Mouse (Mus musculus) heart, adult 2 months (tissue): ENCODE results near the gene Slc27a5. TPM values are rescaled to one million over a fixed set of nuclear protein-coding genes. Genes with fewer than 3 reads are reported as not detected.
A peak's percentile ranks its signal among the peaks of the same experiment; 100 is the strongest.

Source experiments
- DNase-seq, 2 experiments: peaks; one replicate each; pipeline ENCODE4 v3.0.0; 2021
- H3K27ac ChIP-seq: fragments of 200-600 bp; 2 replicates; pipeline ENCODE4 v1.8.1; 2022
- H3K27me3 ChIP-seq: fragments of 200-500 bp; 2 replicates; pipeline ENCODE4 v1.6.1; 2012; ENCODE audit warnings: mild to moderate bottlenecking, low read length, inconsistent platforms, mixed read lengths; ENCODE audit not compliant: control insufficient read depth, insufficient read depth
- H3K36me3 ChIP-seq: fragments of 200-500 bp; 2 replicates; pipeline ENCODE4 v1.6.1; 2012; ENCODE audit warnings: low read length, inconsistent platforms; ENCODE audit not compliant: control insufficient read depth, insufficient read depth
- H3K4me1 ChIP-seq: fragments of 200-500 bp; 2 replicates; pipeline ENCODE4 v1.6.1; 2011; ENCODE audit warnings: low read length; ENCODE audit not compliant: control insufficient read depth, insufficient read depth
- H3K4me3 ChIP-seq: fragments of 200-600 bp; 2 replicates; pipeline ENCODE4 v1.8.1; 2022
- H3K79me2 ChIP-seq: fragments of 200-500 bp; replicated peaks from 2 replicates; pipeline ENCODE4 v1.6.1; 2012; ENCODE audit warnings: mild to moderate bottlenecking, inconsistent platforms, low read length, moderate library complexity, mixed read lengths; ENCODE audit not compliant: control insufficient read depth, insufficient read depth
- H3K9ac ChIP-seq: fragments of 200-500 bp; 2 replicates; pipeline ENCODE4 v1.6.1; 2012; ENCODE audit warnings: low read depth, mild to moderate bottlenecking, control low read depth, inconsistent platforms, low read length, mixed read lengths
- CTCF ChIP-seq: fragments of 200-600 bp; IDR thresholded peaks from 2 replicates; pipeline ENCODE4 v1.8.1; 2022; ENCODE audit warnings: antibody characterized with exemption, mild to moderate bottlenecking, moderate library complexity
- EP300 ChIP-seq: fragments of 200-500 bp; IDR thresholded peaks from 2 replicates; pipeline ENCODE4 v1.6.1; 2011; ENCODE audit warnings: low read depth, low read length, control low read depth; ENCODE audit not compliant: insufficient read depth
- POLR2A ChIP-seq: fragments of 200-500 bp; IDR thresholded peaks from 2 replicates; pipeline ENCODE4 v1.6.1; 2011; ENCODE audit warnings: mild to moderate bottlenecking, low read depth, low read length, control low read depth; ENCODE audit not compliant: insufficient read depth
- WGBS: fragments of 180-500 bp; shearing (Covaris S2); methylation state at CpG from one replicate; pipeline ENCODE4 v1.1.7; 2018; 5-methylcytosine and 5-hydroxymethylcytosine counted together
- intact Hi-C: fragments of 180-260 bp; cut with DNase I; formaldehyde crosslinking; loops from one replicate; pipeline ENCODE4 v1.15.1; 2025
- polyA plus RNA-seq: library from polyadenylated mRNA; depleted of rRNA; stranded (reverse); fragments of >200 nt; gene quantifications from 2 replicates; pipeline ENCODE4 v1.2.3, GENCODE M21; 2012
- total RNA-seq, 2 experiments: library from RNA; stranded (reverse); gene quantifications; 2 replicates each; pipeline ENCODE4 v1.2.3; 2021

Gene Slc27a5
- total and polyA plus RNA-seq, 3 experiments, result 0.59 TPM; not detected in 2

DNA sequence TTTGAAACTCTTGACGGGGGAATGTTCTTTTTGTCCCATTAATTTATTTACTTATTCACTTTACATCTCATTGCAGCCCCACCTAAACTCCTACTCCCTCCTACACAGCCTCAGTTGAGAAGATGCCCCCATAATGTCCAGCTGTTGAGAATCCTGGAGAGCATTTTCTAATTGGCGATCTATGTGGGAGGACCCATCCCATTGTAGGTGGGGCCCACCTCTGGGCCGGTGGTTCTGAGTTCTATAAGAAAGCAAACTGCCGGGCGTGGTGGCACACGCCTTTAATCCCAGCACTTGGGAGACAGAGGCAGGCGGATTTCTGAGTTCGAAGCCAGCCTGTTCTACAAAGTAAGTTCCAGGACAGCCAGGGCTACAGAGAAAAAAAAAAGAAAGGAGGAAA is 11.1 kb downstream of the Slc27a5 start:
- no peak overlapping the region for H3K9ac ChIP-seq
- H3K4me3 ChIP-seq, result no peak overlapping the region
- no peaks in the 10 kb centered on the region for H3K79me2 ChIP-seq
- intact Hi-C loops, result no loop called here
- WGBS, result 77% methylated on average over 8 of the region's 8 CpGs
- no peak for TF ChIP-seq EP300
- TF ChIP-seq CTCF, result no peak
- no peak for TF ChIP-seq POLR2A
- H3K27me3 ChIP-seq, result no peaks in the 10 kb centered on the region
- no peaks in the 10 kb centered on the region for H3K36me3 ChIP-seq
- H3K4me1 ChIP-seq, result no peaks in the 10 kb centered on the region
- H3K27ac ChIP-seq, result no peak overlapping the region
- DNase-seq, result no peak

DNA sequence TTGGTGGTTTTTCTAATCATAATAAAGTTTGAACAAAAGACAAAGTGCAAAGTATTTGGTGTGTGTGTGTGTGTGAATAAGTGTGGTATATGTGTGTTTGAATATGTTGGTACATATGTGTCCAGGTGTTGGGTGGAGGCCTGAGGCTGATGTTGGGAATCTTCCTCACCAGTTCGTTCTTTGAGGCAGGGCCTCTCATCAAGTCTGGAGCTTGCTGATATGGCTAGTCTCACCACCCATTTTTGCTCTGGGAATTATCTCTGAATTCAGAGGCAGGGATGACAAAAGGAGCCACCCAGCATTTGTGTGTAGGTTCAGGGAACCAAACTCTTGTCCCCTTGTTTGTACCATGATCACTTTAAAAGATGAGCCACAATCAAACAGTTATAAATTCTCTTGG is 12.3 kb downstream of the Slc27a5 start:
- Histone ChIP-seq H3K4me3 (no peak overlapping the region), H3K9ac (no peak overlapping the region), H3K27ac (no peak overlapping the region), H3K79me2 (no peaks in the 10 kb centered on the region), H3K27me3 (no peaks in the 10 kb centered on the region), H3K4me1 (no peaks in the 10 kb centered on the region), H3K36me3 (no peaks in the 10 kb centered on the region)
- no peak for TF ChIP-seq CTCF
- no peak for TF ChIP-seq EP300
- TF ChIP-seq POLR2A, result no peak
- 77% methylated on average over 1 of the region's 1 CpGs for WGBS
- intact Hi-C loops, result no loop called here
- DNase-seq, result no peak

DNA sequence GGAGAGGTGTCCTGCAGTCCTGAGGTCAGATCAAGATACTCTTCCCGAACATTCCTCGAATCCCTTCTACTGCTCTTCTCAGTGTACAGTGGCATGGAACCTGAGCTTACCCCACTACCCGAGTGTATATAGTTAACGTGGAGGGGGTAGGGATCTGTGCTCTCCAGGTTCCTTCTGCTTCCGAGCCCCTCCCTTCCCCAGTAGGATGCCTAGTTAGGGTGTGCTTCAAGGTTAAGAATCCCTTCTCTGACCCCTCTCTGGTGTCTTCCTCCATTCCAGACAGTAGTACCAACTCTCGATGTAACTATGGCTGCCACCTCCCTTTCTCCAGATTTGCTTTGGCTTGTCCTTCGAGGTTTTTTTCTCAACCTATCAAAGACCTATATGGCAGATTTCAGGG is 17.7 kb downstream of the Slc27a5 start:
- H3K36me3 ChIP-seq, result no peaks in the 10 kb centered on the region
- no peaks in the 10 kb centered on the region for H3K79me2 ChIP-seq
- intact Hi-C loops, result no loop called here
- H3K4me1 ChIP-seq, result peaks cover 3% of the 10 kb centered on the region
- H3K27me3 ChIP-seq, result no peaks in the 10 kb centered on the region
- no peak for TF ChIP-seq POLR2A
- TF ChIP-seq EP300, result no peak
- TF ChIP-seq CTCF, result no peak
- DNase-seq, result no peak
- WGBS, result 84% methylated on average over 7 of the region's 7 CpGs
- no peak overlapping the region for H3K9ac ChIP-seq
- no peak overlapping the region for H3K27ac ChIP-seq
- no peak overlapping the region for H3K4me3 ChIP-seq

DNA sequence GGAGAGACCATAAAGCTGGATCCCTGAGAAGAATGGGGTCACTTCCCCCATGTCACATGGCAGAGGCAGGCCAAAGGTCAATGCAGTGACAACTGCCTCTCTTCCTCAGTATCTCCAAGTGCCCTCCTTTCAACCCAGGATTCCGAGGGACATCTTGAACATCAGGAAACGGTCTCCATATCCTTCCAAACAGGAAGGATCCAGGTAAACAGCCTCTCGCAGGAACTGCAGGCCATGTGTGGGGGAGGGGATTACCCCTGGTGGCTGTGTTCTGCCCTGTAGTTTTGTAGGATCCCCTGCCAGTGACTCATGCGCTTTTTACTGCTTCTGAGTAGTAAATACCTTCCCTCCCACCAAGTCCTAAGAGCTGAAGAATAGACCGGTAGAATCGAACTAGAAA is 18.2 kb downstream of the Slc27a5 start:
- Histone ChIP-seq H3K9ac (no peak overlapping the region), H3K4me1 (peaks cover 3% of the 10 kb centered on the region), H3K36me3 (no peaks in the 10 kb centered on the region), H3K79me2 (no peaks in the 10 kb centered on the region), H3K4me3 (no peak overlapping the region), H3K27ac (no peak overlapping the region), H3K27me3 (no peaks in the 10 kb centered on the region)
- TF ChIP-seq EP300 (no peak), CTCF (no peak), POLR2A (no peak)
- DNase-seq, result no peak
- intact Hi-C loops, result loop anchor here (2.0 to 5.0 kb wide), 2 partner anchors 31 to 57 kb away; partner anchors contain the start of gene Rps5
- 59% methylated on average over 6 of the region's 6 CpGs for WGBS

DNA sequence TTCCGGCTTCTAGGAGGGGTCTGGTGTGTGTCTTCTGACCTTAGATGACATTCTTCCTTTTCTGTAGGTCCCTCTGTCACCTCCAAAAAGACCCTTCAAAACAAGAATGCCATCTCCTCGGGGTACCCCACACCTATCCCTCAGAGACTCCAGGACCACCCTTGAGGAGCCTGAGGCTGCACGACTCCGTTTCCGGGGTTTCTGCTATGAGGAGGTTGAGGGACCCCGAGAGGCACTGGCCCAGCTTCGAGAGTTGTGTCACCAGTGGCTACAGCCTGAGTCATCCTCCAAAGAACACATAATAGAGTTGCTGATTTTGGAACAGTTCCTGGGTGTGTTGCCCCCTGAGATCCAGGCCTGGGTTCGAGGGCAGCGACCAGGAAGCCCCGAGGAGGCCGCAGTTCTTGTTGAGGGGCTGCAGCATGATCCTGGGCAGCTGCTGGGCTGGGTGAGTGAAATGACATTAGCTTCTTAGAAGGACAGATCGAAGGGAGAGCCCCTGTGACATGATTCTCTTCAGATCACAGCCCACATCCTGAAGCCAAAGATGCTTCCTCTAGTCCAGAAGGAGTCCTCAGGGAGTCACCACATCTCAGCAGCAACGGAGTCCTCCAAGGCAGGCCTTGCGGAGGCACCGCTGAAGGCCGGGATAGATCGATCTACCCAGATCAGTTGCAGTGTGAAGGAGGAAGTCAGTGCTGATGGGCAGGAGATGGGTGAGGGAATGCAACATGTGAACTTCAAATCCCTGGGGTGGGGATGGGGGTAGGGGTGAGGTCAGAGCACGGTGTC is 18.9 kb downstream of the Slc27a5 start:
- no peak overlapping the region for H3K4me3 ChIP-seq
- intact Hi-C loops, result loop anchor here (1.0 to 5.0 kb wide), 3 partner anchors 30 to 57 kb away; partner anchors contain the start of gene Rps5
- no peak overlapping the region for H3K9ac ChIP-seq
- 53% methylated on average over 18 of the region's 18 CpGs for WGBS
- H3K27me3 ChIP-seq, result no peaks in the 10 kb centered on the region
- H3K4me1 ChIP-seq, result peaks cover 3% of the 10 kb centered on the region
- no peaks in the 10 kb centered on the region for H3K79me2 ChIP-seq
- peak overlapping the region; percentile 99 for H3K27ac ChIP-seq
- no peaks in the 10 kb centered on the region for H3K36me3 ChIP-seq
- DNase-seq, result no peak
- TF ChIP-seq POLR2A (no peak), EP300 (no peak), CTCF (no peak)
